Mouse (Mus musculus): Measurements from ENCODE around the gene Gm11983. TPM values are rescaled to one million over a fixed set of nuclear protein-coding genes. Genes with fewer than 3 reads are reported as not detected.
"Not testable (repeated sequence)": the region's sequence is repeated elsewhere in the genome, so short reads cannot be mapped to it uniquely, and the experiment has no call there.

Gm11983 gene
- total and polyA plus RNA-seq, 2 experiments from 2014 or later: not detected

DNA sequence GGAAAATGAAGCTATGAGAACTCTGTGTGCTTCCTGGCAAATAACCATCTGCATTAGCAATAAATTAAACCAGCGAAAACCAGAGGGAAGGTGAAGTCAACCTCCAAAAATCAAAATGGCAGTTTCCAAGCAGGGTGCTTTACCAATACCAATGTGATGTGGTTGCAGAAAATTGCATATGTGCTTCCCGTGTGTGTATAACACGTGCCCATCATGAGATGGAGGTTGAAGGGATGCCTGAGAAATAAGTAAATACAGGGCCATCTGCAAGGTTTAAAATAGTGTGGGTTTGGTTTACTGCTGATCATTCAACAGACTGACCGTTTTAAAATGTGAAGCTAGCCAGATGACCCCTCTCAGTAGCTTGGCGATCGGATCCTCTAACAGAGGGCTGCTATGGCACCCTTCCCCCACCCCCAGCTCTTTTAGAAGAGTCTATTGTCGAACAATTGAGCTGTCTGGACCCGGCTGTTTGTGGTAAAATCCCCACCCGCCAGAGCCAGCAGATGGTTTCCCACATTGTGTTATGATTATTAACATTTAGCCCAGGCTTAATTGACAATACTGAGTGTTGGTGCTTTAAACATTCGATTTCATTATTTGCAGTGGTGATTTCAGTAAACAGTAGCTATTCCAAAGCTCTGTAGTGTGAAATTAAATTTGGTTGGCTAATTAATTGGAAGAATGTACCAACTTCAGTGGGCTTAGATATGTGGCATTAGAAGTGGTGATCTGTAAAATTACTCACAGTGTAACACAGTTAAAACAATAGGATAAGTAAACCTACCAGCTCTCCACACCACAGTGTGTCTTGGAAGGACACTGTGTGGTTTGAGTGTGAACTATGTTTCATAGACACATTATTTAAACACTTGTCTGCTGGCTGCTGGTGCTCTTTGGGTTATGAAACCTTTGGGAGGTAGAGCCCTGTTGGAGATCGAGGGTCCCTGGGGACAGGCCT lies 22.7 kb upstream of the Gm11983 start:
- H3K27me3 ChIP-seq (ENCODE audit: insufficient read depth, low read length): no peaks in the 10 kb centered on the region
- WGBS: 20% methylated on average over 11 of the region's 11 CpGs
- no peaks in the 10 kb centered on the region for H3K9me3 ChIP-seq (ENCODE audit: low read length)
- H3K4me2 ChIP-seq (ENCODE audit: low read depth): no peak overlapping the region
- no peak overlapping the region for H3K27ac ChIP-seq (ENCODE audit: low read depth, low read length)
- ATAC-seq (peak; percentile 83), DNase-seq (peak; percentile 60)
- TF ChIP-seq CTCF (IDR thresholded peaks at IDR 0.05; ENCODE audit: low read depth): no peak
- peaks cover 6% of the 10 kb centered on the region; the same call in 1 of the 2 replicates for H3K4me1 ChIP-seq (ENCODE audit: insufficient read depth)
- H3K36me3 ChIP-seq (ENCODE audit: insufficient read depth): no peaks in the 10 kb centered on the region
- no peak overlapping the region; the same call in 1 of the 2 replicates for H3K9ac ChIP-seq
- H3K4me3 ChIP-seq (ENCODE audit: low read depth, low read length): no peak overlapping the region

DNA sequence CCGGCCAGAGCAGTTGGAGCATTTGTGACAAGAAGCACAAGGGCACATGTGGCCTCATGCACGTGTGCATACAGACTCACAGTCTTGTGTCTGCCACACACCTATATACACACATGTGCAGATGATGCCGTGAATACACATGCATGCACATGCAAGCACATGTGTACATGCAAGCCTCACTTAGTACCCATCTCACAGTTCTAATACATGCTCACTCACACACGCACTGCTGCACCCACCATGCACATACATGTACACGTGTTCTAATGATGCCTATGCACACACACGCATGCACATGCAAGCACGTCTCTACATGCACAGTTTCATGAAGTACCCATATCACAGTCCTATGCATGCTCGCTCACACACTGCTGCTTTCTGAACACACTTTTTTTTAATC lies 21.6 kb upstream of the Gm11983 start:
- Histone ChIP-seq H3K36me3 (ENCODE audit: insufficient read depth) (no peaks in the 10 kb centered on the region), H3K4me2 (ENCODE audit: low read depth) (no peak overlapping the region), H3K4me1 (ENCODE audit: insufficient read depth) (peaks cover 6% of the 10 kb centered on the region; the same call in 1 of the 2 replicates), H3K27me3 (ENCODE audit: insufficient read depth, low read length) (no peaks in the 10 kb centered on the region), H3K9ac (no peak overlapping the region), H3K4me3 (ENCODE audit: low read depth, low read length) (no peak overlapping the region), H3K9me3 (ENCODE audit: low read length) (no peaks in the 10 kb centered on the region), H3K27ac (ENCODE audit: low read depth, low read length) (no peak overlapping the region)
- ATAC-seq (no peak), DNase-seq (no peak)
- no peak for TF ChIP-seq CTCF (IDR thresholded peaks at IDR 0.05; ENCODE audit: low read depth)
- 91% methylated on average over 8 of the region's 8 CpGs for whole genome bisulfite sequencing

DNA sequence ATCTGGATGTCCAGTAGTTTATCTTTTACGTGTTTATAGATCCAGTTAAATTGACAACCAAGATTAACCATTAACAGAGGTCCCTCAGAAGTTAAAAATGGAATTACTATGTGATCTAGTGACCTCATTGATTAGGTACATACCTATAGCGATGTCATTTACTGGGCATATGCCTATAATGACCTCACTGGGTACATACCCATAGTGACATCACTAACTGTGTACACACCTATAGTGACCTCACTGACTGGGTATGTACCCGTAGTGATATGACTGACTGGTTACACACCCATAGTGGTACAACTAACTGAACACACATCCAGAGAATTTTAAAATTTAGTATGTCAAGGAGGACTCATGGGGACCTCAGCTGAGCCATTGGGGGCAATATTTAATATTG lies 18.5 kb upstream of the Gm11983 start:
- DNase-seq (no peak), ATAC-seq (no peak)
- Histone ChIP-seq H3K9me3 (ENCODE audit: low read length) (no peaks in the 10 kb centered on the region), H3K4me3 (ENCODE audit: low read depth, low read length) (no peak overlapping the region), H3K4me2 (ENCODE audit: low read depth) (no peak overlapping the region), H3K36me3 (ENCODE audit: insufficient read depth) (no peaks in the 10 kb centered on the region), H3K4me1 (ENCODE audit: insufficient read depth) (no peaks in the 10 kb centered on the region), H3K27ac (ENCODE audit: low read depth, low read length) (no peak overlapping the region), H3K27me3 (ENCODE audit: insufficient read depth, low read length) (no peaks in the 10 kb centered on the region), H3K9ac (no peak overlapping the region)
- no peak for TF ChIP-seq CTCF (IDR thresholded peaks at IDR 0.05; ENCODE audit: low read depth)
- WGBS: 89% methylated on average over 3 of the region's 3 CpGs

DNA sequence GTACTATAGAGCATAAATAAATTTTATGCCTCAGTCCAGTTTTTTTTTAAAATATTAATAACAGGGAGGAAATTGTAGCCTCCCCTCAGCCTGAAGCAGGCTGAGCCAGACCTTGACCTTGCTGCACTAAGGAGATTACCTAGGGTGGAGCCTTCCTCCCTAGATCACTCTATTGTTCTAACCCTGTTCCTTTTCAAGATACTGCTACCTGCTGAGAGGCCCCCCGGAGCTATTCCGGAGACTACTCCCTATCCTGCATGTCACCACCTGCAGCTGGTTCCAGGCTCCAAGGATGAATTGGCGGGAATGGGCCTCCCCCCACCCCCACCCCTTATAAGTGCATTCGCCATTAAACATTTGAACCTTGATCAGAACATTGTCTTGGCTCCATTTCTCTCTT lies 15.9 kb upstream of the Gm11983 start:
- H3K36me3 ChIP-seq (ENCODE audit: insufficient read depth); H3K4me1 ChIP-seq (ENCODE audit: insufficient read depth); H3K27me3 ChIP-seq (ENCODE audit: insufficient read depth, low read length); H3K9ac ChIP-seq; H3K9me3 ChIP-seq (ENCODE audit: low read length); DNase-seq; H3K4me3 ChIP-seq (ENCODE audit: low read depth, low read length); H3K27ac ChIP-seq (ENCODE audit: low read depth, low read length); ATAC-seq; H3K4me2 ChIP-seq (ENCODE audit: low read depth): not testable (repeated sequence)
- 73% methylated on average over 4 of the region's 4 CpGs for WGBS

DNA sequence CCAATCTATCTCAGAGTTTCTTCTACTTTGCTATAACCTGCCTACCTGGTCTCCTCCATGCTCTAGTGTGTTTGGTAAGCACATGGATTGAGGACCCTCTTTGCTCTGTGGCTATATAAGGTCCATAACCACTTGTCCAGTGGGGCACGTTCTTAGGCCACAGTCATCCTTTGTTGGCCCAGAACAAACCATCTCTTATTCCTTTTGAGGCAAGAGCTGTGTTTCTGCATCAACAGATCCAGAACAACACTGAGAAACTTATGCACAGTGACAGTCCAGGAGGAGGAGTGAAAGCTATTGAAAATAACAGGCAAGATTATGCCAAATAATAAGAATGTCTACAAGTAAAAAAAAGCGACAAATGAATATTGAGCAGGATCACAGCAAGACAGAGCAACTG lies 6.4 kb upstream of the Gm11983 start:
- DNase-seq: no peak
- H3K4me2 ChIP-seq (ENCODE audit: low read depth): no peak overlapping the region
- no peaks in the 10 kb centered on the region for H3K4me1 ChIP-seq (ENCODE audit: insufficient read depth)
- TF ChIP-seq CTCF (IDR thresholded peaks at IDR 0.05; ENCODE audit: low read depth): no peak
- H3K9ac ChIP-seq: no peak overlapping the region
- no peaks in the 10 kb centered on the region for H3K36me3 ChIP-seq (ENCODE audit: insufficient read depth)
- H3K27me3 ChIP-seq (ENCODE audit: insufficient read depth, low read length): no peaks in the 10 kb centered on the region
- 64% methylated on average over 2 of the region's 2 CpGs for WGBS
- H3K9me3 ChIP-seq (ENCODE audit: low read length): no peaks in the 10 kb centered on the region
- no peak overlapping the region for H3K27ac ChIP-seq (ENCODE audit: low read depth, low read length)
- no peak for ATAC-seq
- no peak overlapping the region for H3K4me3 ChIP-seq (ENCODE audit: low read depth, low read length)

DNA sequence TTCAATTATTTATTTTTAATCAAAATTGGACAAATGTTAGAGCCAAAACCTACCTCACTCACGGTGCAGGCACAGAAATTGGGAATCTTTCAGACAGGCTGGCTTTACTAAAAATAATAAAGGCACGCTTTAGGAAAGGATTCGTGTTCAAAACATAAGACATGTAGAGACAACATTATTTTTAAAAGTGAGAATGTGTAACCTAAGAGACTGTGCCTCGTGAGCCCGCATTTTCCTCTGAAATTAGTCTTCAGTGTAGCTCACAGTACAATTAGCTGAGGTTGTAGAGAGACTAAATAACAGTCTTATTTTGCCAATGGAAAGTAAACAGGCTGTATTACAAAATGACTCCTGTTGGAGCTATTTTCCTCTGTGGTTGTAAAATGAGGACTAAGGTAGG lies 4.7 kb upstream of the Gm11983 start:
- ATAC-seq (no peak), DNase-seq (no peak)
- H3K36me3 ChIP-seq (ENCODE audit: insufficient read depth): no peaks in the 10 kb centered on the region
- TF ChIP-seq CTCF (IDR thresholded peaks at IDR 0.05; ENCODE audit: low read depth): no peak
- no peak overlapping the region for H3K9ac ChIP-seq
- no peak overlapping the region for H3K4me3 ChIP-seq (ENCODE audit: low read depth, low read length)
- H3K9me3 ChIP-seq (ENCODE audit: low read length): no peaks in the 10 kb centered on the region
- H3K27me3 ChIP-seq (ENCODE audit: insufficient read depth, low read length): no peaks in the 10 kb centered on the region
- no peak overlapping the region for H3K4me2 ChIP-seq (ENCODE audit: low read depth)
- no peak overlapping the region for H3K27ac ChIP-seq (ENCODE audit: low read depth, low read length)
- WGBS: 73% methylated on average over 5 of the region's 5 CpGs
- no peaks in the 10 kb centered on the region for H3K4me1 ChIP-seq (ENCODE audit: insufficient read depth)

DNA sequence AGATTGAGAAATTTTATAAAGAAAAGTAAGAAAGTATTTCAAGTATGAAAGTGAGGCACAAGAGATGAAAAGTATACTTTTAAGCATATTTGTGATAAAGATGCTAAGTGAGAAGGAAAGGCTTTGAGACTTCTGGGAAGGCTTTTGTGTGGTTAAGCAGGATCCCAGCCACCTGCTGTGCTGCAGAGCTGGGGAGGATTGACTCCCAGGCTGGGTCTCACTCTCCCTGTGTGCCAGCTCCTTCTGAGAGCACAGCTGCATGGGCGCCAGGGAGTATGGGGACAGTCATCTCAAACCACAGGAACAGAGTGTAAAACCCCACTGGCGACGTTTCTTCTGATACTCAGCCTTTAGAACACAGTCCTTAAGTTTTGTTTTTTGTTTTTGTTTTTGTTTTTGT lies 3.3 kb upstream of the Gm11983 start:
- DNase-seq: no peak
- Histone ChIP-seq H3K36me3 (ENCODE audit: insufficient read depth) (no peaks in the 10 kb centered on the region), H3K27me3 (ENCODE audit: insufficient read depth, low read length) (no peaks in the 10 kb centered on the region), H3K27ac (ENCODE audit: low read depth, low read length) (no peak overlapping the region), H3K9me3 (ENCODE audit: low read length) (no peaks in the 10 kb centered on the region), H3K4me1 (ENCODE audit: insufficient read depth) (no peaks in the 10 kb centered on the region), H3K4me2 (ENCODE audit: low read depth) (no peak overlapping the region), H3K9ac (no peak overlapping the region), H3K4me3 (ENCODE audit: low read depth, low read length) (no peak overlapping the region)
- WGBS: 71% methylated on average over 3 of the region's 3 CpGs
- no peak for ATAC-seq
- no peak for TF ChIP-seq CTCF (IDR thresholded peaks at IDR 0.05; ENCODE audit: low read depth)

Measured in forebrain, postnatal 0 days (tissue).